Mouse (Mus musculus) frontal cortex, postnatal 25 days (tissue): ENCODE results near the gene Usp36.

Experiments used
- DNase-seq, 2 experiments: peaks; one replicate each; pipeline ENCODE4 v3.0.0; 2022; ENCODE audit warnings: low spot score in 2 of 2

Gene Usp36

GRCm38 (mm10) chr11:118222351-118222885 is 67.6 kb downstream of the Usp36 start:
- no peak for DNase-seq

- DNase-seq, result no peak
Measured at GRCm38 (mm10) chr11:118220561-118221262, 69.3 kb downstream of the Usp36 start.

GRCm38 (mm10) chr11:118219066-118219465 is 71.0 kb downstream of the Usp36 start:
- no peak for DNase-seq

- DNase-seq, result no peak
Measured at GRCm38 (mm10) chr11:118216468-118216867, 73.6 kb downstream of the Usp36 start.

GRCm38 (mm10) chr11:118215928-118216458 is 74.1 kb downstream of the Usp36 start:
- no peak for DNase-seq

- DNase-seq, result no peak
Measured at GRCm38 (mm10) chr11:118212636-118213112, 77.4 kb downstream of the Usp36 start.

GRCm38 (mm10) chr11:118211749-118212635 is 78.1 kb downstream of the Usp36 start:
- DNase-seq, result no peak

GRCm38 (mm10) chr11:118210962-118211361 is 79.1 kb downstream of the Usp36 start:
- no peak for DNase-seq

- DNase-seq, result no peak
Measured at GRCm38 (mm10) chr11:118210116-118210515, 79.9 kb downstream of the Usp36 start.
